Mouse (Mus musculus) hindbrain, embryonic 16.5 days (tissue): Measurements from ENCODE around the gene Grik3. TPM values are rescaled to one million over a fixed set of nuclear protein-coding genes. Genes with fewer than 3 reads are reported as not detected.

Experiments
- ATAC-seq: fragments of 200-750 bp; cut with Nextera tagmentation; 2 replicates; pipeline ENCODE4 v1.8.0; 2017; ENCODE audit warnings: moderate TSS enrichment, moderate library complexity
- H3K27ac ChIP-seq: fragments of 300-500 bp; sonication (generic); 2 replicates; pipeline ENCODE4 v1.5.1; 2014; ENCODE audit warnings: low read depth, mild to moderate bottlenecking, control low read depth, low read length, moderate library complexity
- H3K27me3 ChIP-seq: fragments of 300-500 bp; sonication (generic); replicated peaks from 2 replicates; pipeline ENCODE4 v1.6.1; 2014; ENCODE audit warnings: low read length; ENCODE audit not compliant: control insufficient read depth, insufficient read depth
- H3K36me3 ChIP-seq: fragments of 300-500 bp; sonication (generic); 2 replicates; pipeline ENCODE4 v1.6.1; 2014; ENCODE audit warnings: mild to moderate bottlenecking, low read length, moderate library complexity, mixed read lengths; ENCODE audit not compliant: control insufficient read depth, insufficient read depth
- H3K4me1 ChIP-seq: fragments of 300-500 bp; sonication (generic); 2 replicates; pipeline ENCODE4 v1.6.1; 2014; ENCODE audit warnings: low read depth, low read length; ENCODE audit not compliant: control insufficient read depth, insufficient read depth
- H3K4me2 ChIP-seq: fragments of 300-500 bp; sonication (generic); 2 replicates; pipeline ENCODE4 v1.6.1; 2014; ENCODE audit warnings: mild to moderate bottlenecking, low read length, control low read depth, moderate library complexity
- H3K4me3 ChIP-seq: fragments of 300-500 bp; sonication (generic); 2 replicates; pipeline ENCODE4 v1.5.1; 2014; ENCODE audit warnings: mild to moderate bottlenecking, low read length, control low read depth, moderate library complexity
- H3K9ac ChIP-seq: fragments of 300-500 bp; sonication (generic); 2 replicates; pipeline ENCODE4 v1.6.1; 2014; ENCODE audit warnings: low read depth, mild to moderate bottlenecking, control low read depth, low read length, moderate library complexity
- H3K9me3 ChIP-seq: fragments of 300-500 bp; sonication (generic); 2 replicates; pipeline ENCODE4 v1.6.1; 2014; ENCODE audit warnings: mild to moderate bottlenecking, low read length, moderate library complexity; ENCODE audit not compliant: control insufficient read depth
- WGBS: fragments of 180-500 bp; shearing (Covaris S2); extraction: QIAGEN DNeasy Blood & Tissue Kit; methylation state at CpG from one replicate; pipeline ENCODE4 v1.1.7; 2014; 5-methylcytosine and 5-hydroxymethylcytosine counted together
- microRNA-seq: library from miRNA; unstranded; fragments of <30 nt; microRNA quantifications from one replicate; pipeline ENCODE4, GENCODE M21; 2017
- polyA plus RNA-seq: library from polyadenylated mRNA; unstranded; fragments of >200 nt; fragmentation: Nextera tagmentation; extraction: Ambion mirVana; gene quantifications from 2 replicates; pipeline ENCODE4 v1.2.1, GENCODE M21; 2015

Grik3 gene
- polyA plus RNA-seq, 1 experiment from 2014 or later: 5.5 TPM

DNA sequence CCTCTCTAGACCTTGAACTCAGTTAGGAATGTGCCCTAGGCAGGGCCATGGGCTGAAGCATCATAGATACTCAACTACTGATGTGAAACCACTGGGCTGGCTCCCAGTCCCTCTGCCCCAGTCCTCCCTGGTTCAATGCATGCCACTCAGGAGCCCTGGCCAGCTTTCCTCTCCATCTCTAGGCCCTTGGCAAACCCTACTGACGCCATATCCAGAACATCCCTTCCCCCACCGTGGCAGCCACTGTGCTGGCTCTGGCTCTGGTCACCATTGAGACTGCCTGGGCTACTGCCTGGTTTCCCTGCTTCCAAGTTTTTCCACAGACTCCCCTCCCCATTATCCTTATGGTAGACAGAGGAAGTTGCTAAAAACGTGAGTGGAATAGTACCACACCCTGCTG, 255.4 kb downstream of the Grik3 start:
- Histone ChIP-seq H3K27ac (no peak overlapping the region), H3K4me2 (no peak overlapping the region), H3K9ac (no peak overlapping the region), H3K4me3 (no peak overlapping the region), H3K36me3 (no peaks in the 10 kb centered on the region), H3K9me3 (no peaks in the 10 kb centered on the region), H3K4me1 (no peaks in the 10 kb centered on the region), H3K27me3 (no peaks in the 10 kb centered on the region)
- 0 out of 2 replicates have a peak, but pooled peaks have one; percentile 52 for ATAC-seq
- 63% methylated on average over 3 of the region's 3 CpGs for WGBS

DNA sequence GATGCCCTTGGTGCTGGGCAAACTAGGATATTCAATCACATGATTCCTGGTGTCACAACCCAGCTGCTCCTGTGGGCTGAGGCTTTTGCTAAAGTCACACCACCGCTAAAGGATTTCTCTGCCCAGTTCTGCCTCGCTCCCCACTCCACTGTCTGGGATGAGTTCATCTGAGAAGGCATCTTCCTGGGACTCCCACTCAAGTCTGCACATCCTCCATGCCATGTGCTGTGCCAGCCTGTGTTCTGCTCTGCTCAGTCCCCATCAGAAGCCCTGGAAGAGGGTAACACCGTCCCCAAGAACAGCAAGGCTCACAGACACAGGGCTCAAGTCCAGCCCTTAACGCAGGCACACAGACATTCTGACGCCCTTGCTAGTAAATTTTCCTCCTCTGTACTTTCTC, 265.9 kb downstream of the Grik3 start:
- no peaks in the 10 kb centered on the region for H3K27me3 ChIP-seq
- no peaks in the 10 kb centered on the region for H3K36me3 ChIP-seq
- 90% methylated on average over 5 of the region's 5 CpGs for WGBS
- H3K4me3 ChIP-seq: no peak overlapping the region
- H3K9me3 ChIP-seq: no peaks in the 10 kb centered on the region
- H3K27ac ChIP-seq: no peak overlapping the region
- no peak overlapping the region for H3K9ac ChIP-seq
- no peaks in the 10 kb centered on the region for H3K4me1 ChIP-seq
- ATAC-seq: no peak
- H3K4me2 ChIP-seq: no peak overlapping the region

DNA sequence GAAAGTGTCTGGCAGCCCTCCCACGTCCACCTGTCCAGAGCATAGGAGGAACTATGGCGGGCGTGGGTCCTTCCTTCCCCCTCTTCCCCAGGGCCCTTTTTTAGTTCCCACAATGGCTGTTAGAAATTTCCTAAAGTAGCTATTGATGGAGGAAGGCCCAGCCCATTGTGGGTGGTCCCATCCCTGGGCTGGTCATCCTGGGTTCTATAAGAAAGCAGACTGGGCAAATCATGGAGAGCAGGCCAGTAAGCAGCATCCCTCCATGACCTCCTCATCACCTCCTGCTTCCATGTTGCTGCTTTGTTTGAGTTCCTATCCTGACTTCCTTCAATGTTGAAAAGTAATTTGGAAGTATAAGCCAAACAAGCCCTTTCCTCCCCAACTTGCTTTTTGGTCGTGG, 269.8 kb downstream of the Grik3 start:
- Histone ChIP-seq H3K27ac (no peak overlapping the region), H3K4me2 (no peak overlapping the region), H3K9me3 (no peaks in the 10 kb centered on the region), H3K36me3 (no peaks in the 10 kb centered on the region), H3K27me3 (no peaks in the 10 kb centered on the region), H3K4me3 (no peak overlapping the region), H3K9ac (no peak overlapping the region), H3K4me1 (no peaks in the 10 kb centered on the region)
- no peak for ATAC-seq
- WGBS: 84% methylated on average over 4 of the region's 4 CpGs

- Histone ChIP-seq H3K9ac (no peak overlapping the region), H3K36me3 (no peaks in the 10 kb centered on the region), H3K4me3 (no peak overlapping the region), H3K4me1 (no peaks in the 10 kb centered on the region), H3K4me2 (no peak overlapping the region), H3K9me3 (no peaks in the 10 kb centered on the region), H3K27me3 (no peaks in the 10 kb centered on the region), H3K27ac (no peak overlapping the region)
- 22% methylated on average over 5 of the region's 5 CpGs for WGBS
- no peak for ATAC-seq
Observed at GRCm38 (mm10) chr4:125763056-125763455, 272.6 kb downstream of the Grik3 start.

Small RNAs within 50 kb of the gene (microRNA-seq; reads per million reads assigned to microRNA genes)
- gene Mir692-2: not detected
